Mouse (Mus musculus): Measurements from ENCODE around the gene Enox1. TPM values are rescaled to one million over a fixed set of nuclear protein-coding genes. Genes with fewer than 3 reads are reported as not detected.

The Enox1 gene
- total RNA-seq, 2 experiments from 2014 or later: 60.2 TPM

GRCm38 (mm10) chr14:77272248-77272930 is 115.8 kb downstream of the Enox1 start:
- DNase-seq (ENCODE audit: low spot score in 2 of 2): no peak

GRCm38 (mm10) chr14:77272931-77273446 is 116.4 kb downstream of the Enox1 start:
- DNase-seq (ENCODE audit: low spot score in 2 of 2): no peak

- no peak for DNase-seq (ENCODE audit: low spot score in 2 of 2)
Measured at GRCm38 (mm10) chr14:77273721-77274120, 117.2 kb downstream of the Enox1 start.

GRCm38 (mm10) chr14:77275607-77276006 is 119.0 kb downstream of the Enox1 start:
- no peak for DNase-seq (ENCODE audit: low spot score in 2 of 2)

GRCm38 (mm10) chr14:77279143-77279542 is 122.6 kb downstream of the Enox1 start:
- DNase-seq (ENCODE audit: low spot score in 2 of 2): no peak

- DNase-seq (ENCODE audit: low spot score in 2 of 2): no peak
Measured at GRCm38 (mm10) chr14:77280454-77280853, 123.9 kb downstream of the Enox1 start.

GRCm38 (mm10) chr14:77280893-77281292 is 124.3 kb downstream of the Enox1 start:
- no peak for DNase-seq (ENCODE audit: low spot score in 2 of 2)

GRCm38 (mm10) chr14:77283939-77284338 is 127.4 kb downstream of the Enox1 start:
- DNase-seq (ENCODE audit: low spot score in 2 of 2): no peak

- DNase-seq (ENCODE audit: low spot score in 2 of 2): no peak
Measured at GRCm38 (mm10) chr14:77285453-77285852, 128.9 kb downstream of the Enox1 start.

GRCm38 (mm10) chr14:77291756-77292155 is 135.2 kb downstream of the Enox1 start:
- DNase-seq (ENCODE audit: low spot score in 2 of 2): no peak

GRCm38 (mm10) chr14:77297039-77297438 is 140.5 kb downstream of the Enox1 start:
- DNase-seq (ENCODE audit: low spot score in 2 of 2): no peak

GRCm38 (mm10) chr14:77298327-77298726 is 141.8 kb downstream of the Enox1 start:
- DNase-seq (ENCODE audit: low spot score in 2 of 2): no peak

- peak in 1 of 2 experiments; percentile 26 for DNase-seq (ENCODE audit: low spot score in 2 of 2)
Measured at GRCm38 (mm10) chr14:77309571-77309970, 153.0 kb downstream of the Enox1 start.

GRCm38 (mm10) chr14:77311456-77311855 is 154.9 kb downstream of the Enox1 start:
- no peak for DNase-seq (ENCODE audit: low spot score in 2 of 2)

GRCm38 (mm10) chr14:77319396-77319795 is 162.8 kb downstream of the Enox1 start:
- no peak for DNase-seq (ENCODE audit: low spot score in 2 of 2)

GRCm38 (mm10) chr14:77324348-77324747 is 167.8 kb downstream of the Enox1 start:
- DNase-seq (ENCODE audit: low spot score in 2 of 2): no peak

- no peak for DNase-seq (ENCODE audit: low spot score in 2 of 2)
Measured at GRCm38 (mm10) chr14:77327693-77328092, 171.1 kb downstream of the Enox1 start.

GRCm38 (mm10) chr14:77329791-77330190 is 173.2 kb downstream of the Enox1 start:
- no peak for DNase-seq (ENCODE audit: low spot score in 2 of 2)

GRCm38 (mm10) chr14:77343662-77344340 is 187.2 kb downstream of the Enox1 start:
- DNase-seq (ENCODE audit: low spot score in 2 of 2): no peak

GRCm38 (mm10) chr14:77346296-77346695 is 189.7 kb downstream of the Enox1 start:
- peak in 1 of 2 experiments; percentile 24 for DNase-seq (ENCODE audit: low spot score in 2 of 2)

GRCm38 (mm10) chr14:77351803-77352352 is 195.3 kb downstream of the Enox1 start:
- DNase-seq (ENCODE audit: low spot score in 2 of 2): no peak

- DNase-seq (ENCODE audit: low spot score in 2 of 2): no peak
Measured at GRCm38 (mm10) chr14:77362662-77363061, 206.1 kb downstream of the Enox1 start.
